Mouse (Mus musculus): ENCODE results near the gene Adamts20. TPM values are rescaled to one million over a fixed set of nuclear protein-coding genes. Genes with fewer than 3 reads are reported as not detected.

Adamts20 gene
- polyA plus RNA-seq, 1 experiment from 2014 or later: 4.0 TPM

DNA sequence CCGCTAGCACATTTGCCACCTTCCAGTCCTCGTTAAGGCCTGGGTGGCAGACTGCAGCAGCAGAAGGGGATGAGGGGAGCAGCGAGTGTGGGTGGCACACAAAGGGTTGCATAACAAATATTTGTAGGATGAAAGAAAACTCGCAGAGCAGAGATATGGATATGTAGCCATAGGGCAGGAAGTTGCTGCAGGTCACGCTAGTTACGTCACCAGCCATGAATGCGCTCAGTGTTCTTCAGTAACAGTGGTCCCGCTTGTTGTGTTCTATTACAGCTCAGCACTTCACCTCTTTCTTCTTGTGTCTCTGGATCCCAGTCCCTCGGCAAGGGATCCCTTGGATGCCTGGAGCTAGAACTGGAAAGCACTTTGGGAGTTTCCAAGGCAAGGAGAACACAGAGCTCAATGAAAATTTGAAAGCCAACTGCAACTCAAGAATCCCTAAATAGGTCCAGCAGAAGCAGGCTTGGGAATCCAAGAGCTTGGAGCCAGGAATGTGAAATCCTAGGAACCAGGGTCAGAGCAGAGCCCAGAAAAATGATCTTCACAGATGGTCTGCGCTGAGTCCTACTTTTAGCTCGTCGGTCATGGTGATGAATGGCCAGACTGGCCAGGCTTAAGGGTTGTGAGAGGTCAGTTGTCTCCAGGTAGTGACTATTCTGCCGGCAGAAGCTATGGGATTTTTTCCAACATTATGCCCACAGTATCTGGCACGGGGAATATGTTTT lies 34.4 kb downstream of the Adamts20 start:
- Histone ChIP-seq H3K4me1 (ENCODE audit: control insufficient read depth, insufficient read depth, low read length) (no peaks in the 10 kb centered on the region), H3K4me2 (replicated peaks; ENCODE audit: low read depth, low read length) (no peak overlapping the region), H3K9ac (ENCODE audit: low read depth, low read length) (no peak overlapping the region), H3K36me3 (ENCODE audit: control insufficient read depth, insufficient read depth, low read length) (no peaks in the 10 kb centered on the region), H3K27ac (ENCODE audit: low read depth, low read length) (no peak overlapping the region), H3K27me3 (ENCODE audit: control insufficient read depth, insufficient read depth, low read length) (no peaks in the 10 kb centered on the region), H3K4me3 (ENCODE audit: low read length) (no peak overlapping the region), H3K9me3 (ENCODE audit: control insufficient read depth, low read length) (no peaks in the 10 kb centered on the region)
- ATAC-seq (ENCODE audit: low FRiP score, low TSS enrichment): no peak
- 68% methylated on average over 14 of the region's 14 CpGs for WGBS

DNA sequence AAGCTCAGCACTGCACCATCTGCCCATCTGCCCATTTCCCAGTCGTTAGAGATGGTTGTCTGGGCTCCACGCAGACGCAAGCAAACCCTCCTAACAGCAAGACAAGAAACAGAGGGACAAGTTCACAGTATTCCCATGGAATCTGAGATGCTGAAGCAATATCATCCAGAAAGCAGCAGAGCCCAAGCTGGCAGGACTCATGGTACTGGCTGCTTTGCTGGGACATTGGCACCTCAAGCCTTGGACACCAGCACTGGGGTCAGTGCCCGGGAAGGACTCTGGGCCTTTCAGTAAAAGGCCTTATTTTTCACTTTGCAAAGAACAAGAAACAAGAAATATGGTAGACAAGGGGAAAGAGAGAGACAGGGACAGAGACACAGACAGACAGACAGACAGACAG lies 36.5 kb downstream of the Adamts20 start:
- H3K36me3 ChIP-seq (ENCODE audit: control insufficient read depth, insufficient read depth, low read length): no peaks in the 10 kb centered on the region
- H3K9ac ChIP-seq (ENCODE audit: low read depth, low read length): no peak overlapping the region
- ATAC-seq (ENCODE audit: low FRiP score, low TSS enrichment): no peak
- H3K27me3 ChIP-seq (ENCODE audit: control insufficient read depth, insufficient read depth, low read length): no peaks in the 10 kb centered on the region
- H3K9me3 ChIP-seq (ENCODE audit: control insufficient read depth, low read length): no peaks in the 10 kb centered on the region
- H3K4me1 ChIP-seq (ENCODE audit: control insufficient read depth, insufficient read depth, low read length): no peaks in the 10 kb centered on the region
- WGBS: 74% methylated on average over 4 of the region's 4 CpGs
- no peak overlapping the region for H3K4me2 ChIP-seq (replicated peaks; ENCODE audit: low read depth, low read length)
- no peak overlapping the region for H3K4me3 ChIP-seq (ENCODE audit: low read length)
- H3K27ac ChIP-seq (ENCODE audit: low read depth, low read length): no peak overlapping the region

DNA sequence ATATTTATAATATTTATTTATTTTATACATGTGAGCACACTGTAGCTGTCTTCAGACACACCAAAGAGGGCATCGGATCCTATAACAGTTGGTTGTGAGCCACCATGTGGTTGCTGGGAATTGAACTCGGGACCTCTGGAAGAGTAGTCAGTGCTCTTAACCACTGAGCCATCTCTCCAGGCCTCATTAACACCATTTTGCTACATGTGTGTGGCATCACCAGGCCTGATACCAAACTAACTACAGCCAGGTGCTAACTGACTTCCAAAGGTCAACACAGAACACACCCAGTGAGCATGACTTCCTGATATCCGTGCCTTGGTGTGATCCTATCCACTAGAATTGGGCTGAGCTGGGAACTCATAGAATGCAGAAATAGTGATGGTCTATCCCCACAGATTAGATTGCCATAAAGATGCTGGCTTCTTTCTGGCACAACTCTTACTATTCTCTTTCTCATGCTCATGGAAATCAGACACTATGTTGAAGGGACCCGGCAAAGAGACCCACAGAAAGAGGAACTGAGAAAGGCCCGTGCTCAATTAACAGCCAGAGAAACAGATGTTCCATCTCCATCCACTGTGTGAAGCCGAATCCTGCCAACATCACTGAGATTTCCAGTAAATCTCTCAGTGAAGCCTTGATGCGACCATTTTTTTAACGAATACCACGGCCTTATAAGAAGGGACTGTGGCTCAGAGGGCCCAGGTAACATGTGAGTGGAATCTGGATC lies 37.6 kb downstream of the Adamts20 start:
- Histone ChIP-seq H3K4me2 (replicated peaks; ENCODE audit: low read depth, low read length) (no peak overlapping the region), H3K4me3 (ENCODE audit: low read length) (no peak overlapping the region), H3K9me3 (ENCODE audit: control insufficient read depth, low read length) (no peaks in the 10 kb centered on the region), H3K9ac (ENCODE audit: low read depth, low read length) (no peak overlapping the region), H3K27ac (ENCODE audit: low read depth, low read length) (no peak overlapping the region), H3K27me3 (ENCODE audit: control insufficient read depth, insufficient read depth, low read length) (no peaks in the 10 kb centered on the region), H3K4me1 (ENCODE audit: control insufficient read depth, insufficient read depth, low read length) (no peaks in the 10 kb centered on the region), H3K36me3 (ENCODE audit: control insufficient read depth, insufficient read depth, low read length) (no peaks in the 10 kb centered on the region)
- 63% methylated on average over 9 of the region's 9 CpGs for WGBS
- ATAC-seq (ENCODE audit: low FRiP score, low TSS enrichment): no peak

DNA sequence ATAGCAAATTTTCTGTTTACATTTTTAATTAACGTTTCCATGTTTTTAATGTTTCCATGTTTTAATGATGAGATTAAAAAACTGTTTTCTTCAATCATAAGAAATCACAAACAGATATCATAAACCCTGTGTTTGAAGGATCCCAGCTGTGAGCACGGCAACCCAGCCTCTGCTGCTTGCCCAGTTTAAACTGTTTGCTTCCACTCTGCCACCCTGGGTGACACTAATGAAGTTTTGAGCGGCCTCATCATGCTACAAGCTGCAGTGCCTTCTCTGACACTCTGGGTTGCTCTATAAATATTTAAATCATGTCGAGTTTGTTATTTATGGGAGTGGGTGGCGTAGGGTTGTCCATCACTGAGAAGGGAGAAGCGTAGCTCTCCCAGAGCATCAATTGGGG lies 44.7 kb downstream of the Adamts20 start:
- 42% methylated on average over 6 of the region's 6 CpGs for WGBS
- no peaks in the 10 kb centered on the region for H3K27me3 ChIP-seq (ENCODE audit: control insufficient read depth, insufficient read depth, low read length)
- no peak overlapping the region for H3K4me2 ChIP-seq (replicated peaks; ENCODE audit: low read depth, low read length)
- no peaks in the 10 kb centered on the region for H3K9me3 ChIP-seq (ENCODE audit: control insufficient read depth, low read length)
- ATAC-seq (ENCODE audit: low FRiP score, low TSS enrichment): no peak
- no peaks in the 10 kb centered on the region for H3K36me3 ChIP-seq (ENCODE audit: control insufficient read depth, insufficient read depth, low read length)
- no peaks in the 10 kb centered on the region for H3K4me1 ChIP-seq (ENCODE audit: control insufficient read depth, insufficient read depth, low read length)
- no peak overlapping the region for H3K27ac ChIP-seq (ENCODE audit: low read depth, low read length)
- no peak overlapping the region for H3K4me3 ChIP-seq (ENCODE audit: low read length)
- H3K9ac ChIP-seq (ENCODE audit: low read depth, low read length): no peak overlapping the region

DNA sequence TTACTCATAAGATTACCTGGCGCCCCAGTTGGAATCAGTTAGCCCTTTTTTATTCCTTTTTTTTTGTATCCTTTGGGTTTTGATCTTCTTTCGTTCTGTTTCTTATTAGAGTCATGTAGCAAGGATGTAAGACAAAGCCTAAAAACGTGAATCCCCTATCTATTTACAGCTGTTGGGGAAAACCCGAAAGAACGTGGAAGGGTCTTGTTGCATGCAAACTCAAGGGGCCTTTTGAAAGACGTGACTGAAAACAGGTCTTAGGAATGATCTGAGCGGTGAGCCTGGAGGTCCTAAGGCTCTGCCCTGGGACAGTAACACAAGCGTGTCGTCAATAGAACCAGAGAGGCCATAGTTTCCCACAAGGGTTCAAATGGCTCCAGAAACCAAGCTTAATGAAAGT lies 46.1 kb downstream of the Adamts20 start:
- Histone ChIP-seq H3K36me3 (ENCODE audit: control insufficient read depth, insufficient read depth, low read length) (no peaks in the 10 kb centered on the region), H3K27ac (ENCODE audit: low read depth, low read length) (no peak overlapping the region), H3K4me2 (replicated peaks; ENCODE audit: low read depth, low read length) (no peak overlapping the region), H3K27me3 (ENCODE audit: control insufficient read depth, insufficient read depth, low read length) (no peaks in the 10 kb centered on the region), H3K4me1 (ENCODE audit: control insufficient read depth, insufficient read depth, low read length) (no peaks in the 10 kb centered on the region), H3K9me3 (ENCODE audit: control insufficient read depth, low read length) (no peaks in the 10 kb centered on the region), H3K9ac (ENCODE audit: low read depth, low read length) (no peak overlapping the region), H3K4me3 (ENCODE audit: low read length) (no peak overlapping the region)
- 89% methylated on average over 9 of the region's 9 CpGs for WGBS
- ATAC-seq (ENCODE audit: low FRiP score, low TSS enrichment): no peak

DNA sequence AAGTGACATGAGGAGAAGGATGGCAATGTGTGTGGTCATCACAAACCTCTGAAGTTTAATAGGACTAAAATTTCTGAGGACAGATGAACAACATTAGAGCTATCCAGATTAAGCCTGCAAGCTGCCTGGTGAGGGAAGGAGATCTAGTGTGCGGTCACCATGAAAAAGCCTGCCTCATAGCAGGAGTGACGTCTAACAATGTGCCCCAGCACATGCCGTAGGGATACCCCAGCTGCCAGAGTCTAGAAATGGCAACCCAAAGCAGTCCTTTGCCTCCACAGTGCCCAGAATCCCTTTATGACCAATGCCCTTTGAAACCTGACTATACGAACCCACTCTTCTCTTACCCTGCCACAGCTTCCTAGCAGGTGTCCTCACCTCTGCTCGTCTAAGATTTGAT lies 46.8 kb downstream of the Adamts20 start:
- H3K27ac ChIP-seq (ENCODE audit: low read depth, low read length): no peak overlapping the region
- WGBS: 86% methylated on average over 5 of the region's 5 CpGs
- no peaks in the 10 kb centered on the region for H3K9me3 ChIP-seq (ENCODE audit: control insufficient read depth, low read length)
- no peaks in the 10 kb centered on the region for H3K36me3 ChIP-seq (ENCODE audit: control insufficient read depth, insufficient read depth, low read length)
- no peaks in the 10 kb centered on the region for H3K4me1 ChIP-seq (ENCODE audit: control insufficient read depth, insufficient read depth, low read length)
- no peak overlapping the region for H3K9ac ChIP-seq (ENCODE audit: low read depth, low read length)
- H3K27me3 ChIP-seq (ENCODE audit: control insufficient read depth, insufficient read depth, low read length): no peaks in the 10 kb centered on the region
- no peak overlapping the region for H3K4me3 ChIP-seq (ENCODE audit: low read length)
- H3K4me2 ChIP-seq (replicated peaks; ENCODE audit: low read depth, low read length): no peak overlapping the region
- ATAC-seq (ENCODE audit: low FRiP score, low TSS enrichment): no peak

DNA sequence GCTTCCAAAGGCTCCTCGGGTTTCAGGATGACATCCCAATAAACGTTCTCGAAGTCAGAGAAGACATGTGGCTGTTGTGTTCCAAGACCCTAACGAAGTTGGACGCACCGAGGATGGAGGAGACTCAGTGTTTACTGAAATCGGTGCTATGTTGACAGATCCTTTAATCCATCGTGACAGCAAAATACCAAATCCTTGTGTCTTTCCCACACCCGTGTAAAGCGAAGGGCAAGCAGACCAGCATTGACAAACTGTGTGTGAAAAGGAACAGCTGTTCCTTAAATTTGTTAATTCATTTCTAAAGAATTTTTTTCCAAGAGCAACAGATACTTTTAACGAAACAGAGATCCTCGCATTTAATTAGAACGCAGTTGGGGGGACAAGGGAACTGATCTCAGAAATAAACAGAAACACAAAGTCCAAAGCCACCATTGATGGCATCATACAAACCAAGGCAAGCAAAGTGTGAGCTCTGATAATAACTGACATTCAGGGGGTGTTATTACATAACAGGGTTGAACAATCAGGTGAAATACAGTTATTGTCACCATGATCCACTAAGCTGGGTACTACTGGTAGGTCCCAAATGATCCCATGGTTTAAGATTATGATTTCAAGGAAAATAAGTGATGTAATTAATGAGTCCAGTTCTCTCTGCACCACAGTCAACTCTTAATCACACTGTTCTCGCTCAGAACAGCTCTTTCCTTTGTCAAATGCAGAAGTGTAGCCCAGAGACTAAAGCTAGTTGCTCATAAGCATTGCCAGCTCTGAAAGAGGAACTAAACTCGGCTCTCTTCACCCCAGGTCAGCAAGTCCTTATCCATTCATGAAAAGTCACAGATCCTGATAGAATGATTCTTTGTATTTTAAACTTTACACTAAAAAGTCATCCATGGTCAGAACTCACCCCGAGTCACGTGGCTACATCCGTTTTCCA lies 47.7 kb downstream of the Adamts20 start:
- no peaks in the 10 kb centered on the region for H3K4me1 ChIP-seq (ENCODE audit: control insufficient read depth, insufficient read depth, low read length)
- 75% methylated on average over 18 of the region's 18 CpGs for WGBS
- no peaks in the 10 kb centered on the region for H3K9me3 ChIP-seq (ENCODE audit: control insufficient read depth, low read length)
- no peaks in the 10 kb centered on the region for H3K36me3 ChIP-seq (ENCODE audit: control insufficient read depth, insufficient read depth, low read length)
- H3K27ac ChIP-seq (ENCODE audit: low read depth, low read length): no peak overlapping the region
- no peak overlapping the region for H3K4me3 ChIP-seq (ENCODE audit: low read length)
- H3K27me3 ChIP-seq (ENCODE audit: control insufficient read depth, insufficient read depth, low read length): no peaks in the 10 kb centered on the region
- ATAC-seq (ENCODE audit: low FRiP score, low TSS enrichment): no peak
- no peak overlapping the region for H3K9ac ChIP-seq (ENCODE audit: low read depth, low read length)
- no peak overlapping the region for H3K4me2 ChIP-seq (replicated peaks; ENCODE audit: low read depth, low read length)

DNA sequence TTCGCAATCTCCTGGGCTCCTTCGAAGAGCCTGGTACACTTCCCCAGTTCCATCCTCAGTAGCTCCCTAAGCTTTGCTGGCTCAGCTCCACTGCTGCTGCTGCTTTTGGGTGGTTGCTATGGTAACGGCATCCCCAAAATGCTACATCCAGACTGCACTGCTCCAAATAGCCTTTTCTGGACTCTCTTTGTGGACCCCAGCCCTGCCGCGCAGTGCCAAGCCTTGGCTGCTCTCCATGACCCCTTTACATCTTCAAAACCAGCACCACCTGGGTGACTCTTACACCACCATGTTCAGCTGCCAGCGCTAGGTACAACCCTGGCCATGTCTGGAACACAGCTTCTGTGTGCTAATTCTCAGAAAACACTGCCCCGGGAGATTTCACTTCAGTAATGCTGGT lies 55.4 kb downstream of the Adamts20 start:
- no peaks in the 10 kb centered on the region for H3K4me1 ChIP-seq (ENCODE audit: control insufficient read depth, insufficient read depth, low read length)
- no peak overlapping the region for H3K9ac ChIP-seq (ENCODE audit: low read depth, low read length)
- ATAC-seq (ENCODE audit: low FRiP score, low TSS enrichment): no peak
- no peak overlapping the region for H3K4me3 ChIP-seq (ENCODE audit: low read length)
- no peak overlapping the region for H3K4me2 ChIP-seq (replicated peaks; ENCODE audit: low read depth, low read length)
- no peaks in the 10 kb centered on the region for H3K36me3 ChIP-seq (ENCODE audit: control insufficient read depth, insufficient read depth, low read length)
- no peaks in the 10 kb centered on the region for H3K27me3 ChIP-seq (ENCODE audit: control insufficient read depth, insufficient read depth, low read length)
- no peaks in the 10 kb centered on the region for H3K9me3 ChIP-seq (ENCODE audit: control insufficient read depth, low read length)
- no peak overlapping the region for H3K27ac ChIP-seq (ENCODE audit: low read depth, low read length)
- WGBS: 87% methylated on average over 7 of the region's 7 CpGs

All from kidney, embryonic 14.5 days (tissue).